Mouse (Mus musculus) forebrain, embryonic 15.5 days (tissue): ENCODE data around the gene Ezr. TPM values are rescaled to one million over a fixed set of nuclear protein-coding genes. Genes with fewer than 3 reads are reported as not detected.

Experiments used
- ATAC-seq: fragments of 200-750 bp; cut with Nextera tagmentation; replicated peaks from 2 replicates; pipeline ENCODE4 v1.8.0; 2017; ENCODE audit warnings: mild to moderate bottlenecking, moderate TSS enrichment, moderate library complexity
- H3K27ac ChIP-seq: fragments of 300-500 bp; sonication (generic); replicated peaks from 2 replicates; pipeline ENCODE4 v1.5.1; 2015; ENCODE audit warnings: mild to moderate bottlenecking, inconsistent platforms
- H3K27me3 ChIP-seq: fragments of 300-500 bp; sonication (generic); 2 replicates; pipeline ENCODE4 v1.6.1; 2015; ENCODE audit warnings: inconsistent platforms
- H3K36me3 ChIP-seq: fragments of 300-500 bp; sonication (generic); 2 replicates; pipeline ENCODE4 v1.6.1; 2015; ENCODE audit warnings: mild to moderate bottlenecking, inconsistent platforms
- H3K4me1 ChIP-seq: fragments of 300-500 bp; sonication (generic); 2 replicates; pipeline ENCODE4 v1.6.1; 2015; ENCODE audit warnings: inconsistent platforms
- H3K4me2 ChIP-seq: fragments of 300-500 bp; sonication (generic); replicated peaks from 2 replicates; pipeline ENCODE4 v1.6.1; 2015; ENCODE audit warnings: mild to moderate bottlenecking, inconsistent platforms
- H3K4me3 ChIP-seq: fragments of 300-500 bp; sonication (generic); 2 replicates; pipeline ENCODE4 v1.5.1; 2015; ENCODE audit warnings: mild to moderate bottlenecking, inconsistent platforms
- H3K9ac ChIP-seq: fragments of 300-500 bp; sonication (generic); replicated peaks from 2 replicates; pipeline ENCODE4 v1.6.1; 2015; ENCODE audit warnings: mild to moderate bottlenecking, inconsistent platforms
- H3K9me3 ChIP-seq: fragments of 300-500 bp; sonication (generic); 2 replicates; pipeline ENCODE4 v1.6.1; 2016; ENCODE audit warnings: inconsistent platforms
- WGBS: fragments of 180-500 bp; shearing (Covaris S2); methylation state at CpG from one replicate; pipeline ENCODE4 v1.1.7; 2015; ENCODE audit warnings: mixed read lengths; 5-methylcytosine and 5-hydroxymethylcytosine counted together
- polyA plus RNA-seq: library from polyadenylated mRNA; unstranded; fragments of >200 nt; fragmentation: Nextera tagmentation; extraction: Ambion mirVana; gene quantifications from 2 replicates; pipeline ENCODE4 v1.2.1, GENCODE M21; 2015

The Ezr gene
- polyA plus RNA-seq, 1 experiment from 2014 or later, result 125 TPM

DNA sequence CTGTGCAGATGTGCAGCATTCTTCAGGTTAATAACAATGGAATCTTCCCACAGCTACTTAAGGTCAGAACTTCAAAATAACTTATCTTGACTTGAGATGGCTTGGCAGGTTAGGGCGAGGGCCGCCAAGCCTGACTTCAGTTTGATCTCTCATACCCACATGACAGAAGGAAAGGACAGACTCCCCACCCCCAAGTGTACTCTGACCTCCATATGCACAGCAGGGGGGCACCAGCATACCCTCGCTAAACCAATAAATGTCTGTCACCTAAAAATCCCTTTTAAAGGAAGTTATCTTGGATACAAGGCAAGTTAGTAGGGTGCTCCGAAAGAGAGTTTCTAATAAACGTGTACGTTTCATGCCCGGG is 18.4 kb downstream of the Ezr start:
- peaks cover 44% of the 10 kb centered on the region for H3K4me1 ChIP-seq
- no peak overlapping the region for H3K4me3 ChIP-seq
- no peaks in the 10 kb centered on the region for H3K9me3 ChIP-seq
- WGBS, result 67% methylated on average over 7 of the region's 7 CpGs
- H3K9ac ChIP-seq, result no peak overlapping the region
- no peaks in the 10 kb centered on the region for H3K27me3 ChIP-seq
- no peak for ATAC-seq
- H3K27ac ChIP-seq, result peak overlapping the region; percentile 63
- no peak overlapping the region for H3K4me2 ChIP-seq
- H3K36me3 ChIP-seq, result no peaks in the 10 kb centered on the region

DNA sequence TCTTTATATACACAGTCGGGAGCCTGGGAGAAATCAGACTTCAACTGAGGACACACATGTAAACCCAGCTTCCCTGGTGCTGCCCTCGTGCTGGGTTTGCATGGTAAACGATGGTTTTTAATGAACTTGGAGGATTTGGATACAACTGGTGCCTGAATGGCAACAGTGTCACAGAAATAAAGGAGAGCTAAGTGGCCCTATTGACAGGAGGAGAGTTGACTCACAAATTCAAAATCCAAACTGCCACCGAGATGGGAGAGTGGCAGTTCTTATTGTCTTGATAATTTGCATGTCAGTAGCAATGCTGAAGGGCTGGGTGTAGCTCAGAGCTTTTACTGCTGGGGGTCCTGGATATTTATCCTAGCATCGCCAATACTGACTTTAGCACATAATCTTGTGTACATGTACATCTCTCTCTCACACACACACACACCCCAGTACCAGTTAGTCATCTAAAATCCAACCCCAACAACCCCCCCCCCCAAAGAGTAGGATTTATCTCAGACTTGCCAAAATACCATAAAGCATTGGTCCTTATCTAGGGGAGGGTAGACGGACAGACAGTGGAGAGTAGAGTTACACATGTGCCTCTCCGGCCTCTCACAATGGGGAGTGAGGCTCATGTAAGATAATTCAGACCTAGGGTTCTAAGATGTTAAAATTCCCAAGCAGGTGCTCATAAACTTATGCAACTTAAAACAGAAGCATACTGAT is 18.9 kb downstream of the Ezr start:
- H3K27ac ChIP-seq, result peak overlapping the region; percentile 63
- peak; percentile 78 for ATAC-seq
- 16% methylated on average over 7 of the region's 7 CpGs for WGBS

DNA sequence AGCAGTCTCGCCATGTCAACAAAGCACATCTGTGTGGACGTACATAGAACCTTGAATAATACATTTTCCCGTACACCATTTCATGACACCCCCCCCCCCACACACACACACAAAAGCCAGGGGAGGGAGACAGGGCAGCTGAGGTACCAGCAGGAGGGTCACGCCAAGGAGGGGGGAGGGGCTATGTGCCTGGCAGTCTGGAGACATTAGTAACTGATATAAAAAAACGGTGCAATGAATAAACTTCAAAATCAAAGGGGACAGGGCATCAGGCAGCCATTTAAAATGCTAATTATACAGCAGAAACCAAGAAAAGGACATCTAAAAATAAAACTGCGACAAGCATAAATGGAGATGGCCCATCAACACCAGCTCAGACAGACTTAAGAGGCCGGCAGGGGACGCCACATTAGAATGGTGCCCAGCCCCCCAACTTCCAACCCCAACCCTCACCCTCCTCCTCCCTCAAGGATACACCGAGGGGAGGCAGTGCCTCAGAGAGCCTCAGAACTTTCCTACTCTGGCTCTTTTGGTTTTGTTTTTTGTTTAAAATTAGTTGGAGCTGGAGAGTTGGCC is 22.8 kb downstream of the Ezr start:
- H3K4me1 ChIP-seq, result peaks cover 38% of the 10 kb centered on the region
- H3K4me3 ChIP-seq, result no peak overlapping the region
- no peak overlapping the region for H3K4me2 ChIP-seq
- no peak for ATAC-seq
- no peak overlapping the region for H3K9ac ChIP-seq
- H3K9me3 ChIP-seq, result no peaks in the 10 kb centered on the region
- peak overlapping the region; percentile 37; the same call in 1 of the 2 replicates for H3K27ac ChIP-seq
- H3K36me3 ChIP-seq, result no peaks in the 10 kb centered on the region; the same call in 1 of the 2 replicates
- no peaks in the 10 kb centered on the region for H3K27me3 ChIP-seq
- WGBS, result 21% methylated on average over 9 of the region's 9 CpGs

More for the DNA sequence above, 18.9 kb downstream of the Ezr start:
- Histone ChIP-seq H3K4me3 (no peak overlapping the region), H3K27me3 (no peaks in the 10 kb centered on the region), H3K36me3 (no peaks in the 10 kb centered on the region), H3K4me1 (peaks cover 45% of the 10 kb centered on the region), H3K4me2 (no peak overlapping the region), H3K9me3 (no peaks in the 10 kb centered on the region), H3K9ac (no peak overlapping the region)

DNA sequence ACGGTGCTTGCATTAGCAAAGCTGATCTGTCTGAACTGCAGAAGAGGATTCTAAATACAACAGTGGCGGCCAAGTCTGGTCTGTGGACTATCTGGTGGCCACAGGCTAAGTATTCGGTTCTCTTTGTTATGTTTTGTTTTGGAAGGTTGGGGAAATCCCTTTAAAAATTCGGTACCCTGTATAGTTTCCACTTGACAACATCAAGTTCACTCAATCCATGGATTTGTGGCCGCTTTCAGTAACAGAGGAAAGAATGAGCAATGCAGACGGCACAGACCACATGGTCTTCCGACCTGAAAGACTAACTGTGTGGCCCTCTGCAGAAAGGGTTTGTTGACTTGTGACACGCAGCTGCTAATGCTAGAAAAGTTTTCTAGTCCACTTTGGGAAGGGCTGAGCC is 23.7 kb downstream of the Ezr start:
- Histone ChIP-seq H3K9ac (no peak overlapping the region), H3K4me2 (no peak overlapping the region), H3K4me1 (peaks cover 31% of the 10 kb centered on the region), H3K36me3 (peaks cover 2% of the 10 kb centered on the region), H3K9me3 (no peaks in the 10 kb centered on the region), H3K27ac (no peak overlapping the region), H3K4me3 (no peak overlapping the region), H3K27me3 (no peaks in the 10 kb centered on the region)
- 68% methylated on average over 8 of the region's 8 CpGs for WGBS
- no peak for ATAC-seq

DNA sequence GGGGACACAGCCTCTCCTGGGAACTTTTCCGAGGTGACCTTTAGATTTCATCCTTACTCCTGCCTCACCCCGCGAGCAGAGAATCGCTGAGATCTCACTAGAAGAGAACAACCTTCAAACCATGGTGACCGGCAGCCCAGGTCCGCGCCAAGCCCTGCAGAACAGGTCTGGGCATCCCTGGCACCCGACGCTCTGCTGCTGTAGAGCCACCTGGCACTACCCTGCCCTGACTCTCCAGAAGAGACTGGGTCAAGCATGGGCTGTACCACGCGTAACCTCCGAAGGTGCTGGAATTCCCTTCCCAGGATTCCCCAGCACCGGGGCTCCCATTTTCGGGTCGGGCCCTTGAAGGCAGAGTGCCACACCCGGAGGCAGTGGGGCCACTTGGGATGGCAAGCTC is 24.7 kb downstream of the Ezr start:
- peaks cover 22% of the 10 kb centered on the region for H3K4me1 ChIP-seq
- 94% methylated on average over 16 of the region's 16 CpGs for WGBS
- H3K4me3 ChIP-seq, result no peak overlapping the region
- no peak overlapping the region for H3K4me2 ChIP-seq
- H3K36me3 ChIP-seq, result peaks cover 4% of the 10 kb centered on the region
- no peak for ATAC-seq
- no peak overlapping the region for H3K9ac ChIP-seq
- no peaks in the 10 kb centered on the region for H3K27me3 ChIP-seq
- no peak overlapping the region for H3K27ac ChIP-seq
- H3K9me3 ChIP-seq, result no peaks in the 10 kb centered on the region

DNA sequence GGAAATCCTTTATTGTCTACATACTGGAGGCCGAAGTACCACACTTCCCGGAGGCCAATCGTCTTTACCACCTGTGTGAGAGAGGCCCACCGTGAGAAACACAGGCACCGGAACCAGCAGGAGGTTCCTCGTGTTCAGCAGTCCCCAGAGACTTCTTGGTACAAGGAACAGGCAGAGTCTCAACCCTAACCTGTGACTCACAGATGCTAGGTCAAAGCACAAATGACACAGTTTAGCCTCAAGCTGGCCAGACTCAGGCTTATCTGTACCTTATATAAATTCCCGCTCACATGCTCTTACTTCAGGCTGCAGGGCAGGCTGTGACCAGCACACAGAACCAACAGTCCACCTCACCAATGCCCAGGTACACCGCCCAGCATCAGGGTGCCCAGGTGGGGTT is 26.7 kb downstream of the Ezr start:
- WGBS, result 88% methylated on average over 8 of the region's 8 CpGs
- no peak overlapping the region for H3K4me2 ChIP-seq
- no peaks in the 10 kb centered on the region for H3K9me3 ChIP-seq
- H3K4me1 ChIP-seq, result peaks cover 15% of the 10 kb centered on the region
- H3K36me3 ChIP-seq, result peaks cover 6% of the 10 kb centered on the region
- H3K27me3 ChIP-seq, result no peaks in the 10 kb centered on the region
- no peak for ATAC-seq
- no peak overlapping the region for H3K4me3 ChIP-seq
- no peak overlapping the region for H3K27ac ChIP-seq
- H3K9ac ChIP-seq, result no peak overlapping the region

- Histone ChIP-seq H3K4me2 (no peak overlapping the region), H3K4me3 (no peak overlapping the region), H3K27me3 (no peaks in the 10 kb centered on the region), H3K27ac (no peak overlapping the region), H3K9ac (no peak overlapping the region), H3K4me1 (peaks cover 14% of the 10 kb centered on the region), H3K9me3 (no peaks in the 10 kb centered on the region), H3K36me3 (peaks cover 6% of the 10 kb centered on the region)
- WGBS, result 92% methylated on average over 9 of the region's 9 CpGs
- ATAC-seq, result no peak
Observed at GRCm38 (mm10) chr17:6755176-6755575, 27.4 kb downstream of the Ezr start.

DNA sequence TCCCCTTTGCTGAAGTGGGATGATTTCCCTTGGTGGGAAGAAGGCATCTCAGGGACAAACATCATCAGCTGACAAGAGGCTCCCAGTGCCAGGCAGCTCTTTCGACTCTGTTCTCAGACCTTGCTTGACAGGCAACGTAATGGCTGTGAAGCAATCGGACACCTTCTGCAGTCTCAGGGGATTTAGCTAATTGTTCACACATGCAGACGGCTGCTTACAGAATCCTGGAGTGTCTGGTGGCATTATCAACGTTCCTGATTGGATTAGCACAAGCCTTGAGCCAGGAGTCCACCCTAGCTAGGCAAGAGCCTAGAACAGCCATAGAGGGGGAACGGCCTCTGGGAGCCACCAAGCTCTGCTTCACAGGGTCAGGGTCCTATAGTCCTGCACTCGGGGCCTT is 30.2 kb downstream of the Ezr start:
- no peak overlapping the region for H3K4me3 ChIP-seq
- no peak overlapping the region for H3K4me2 ChIP-seq
- H3K36me3 ChIP-seq, result peaks cover 6% of the 10 kb centered on the region
- no peaks in the 10 kb centered on the region for H3K9me3 ChIP-seq
- H3K27me3 ChIP-seq, result no peaks in the 10 kb centered on the region
- 44% methylated on average over 7 of the region's 7 CpGs for WGBS
- H3K9ac ChIP-seq, result no peak overlapping the region
- no peak for ATAC-seq
- H3K27ac ChIP-seq, result no peak overlapping the region
- peaks cover 10% of the 10 kb centered on the region for H3K4me1 ChIP-seq

GRCm38 (mm10) chr17:6751221-6751859 is 31.2 kb downstream of the Ezr start:
- Histone ChIP-seq H3K36me3 (peaks cover 6% of the 10 kb centered on the region), H3K4me2 (no peak overlapping the region), H3K27me3 (no peaks in the 10 kb centered on the region), H3K4me3 (no peak overlapping the region), H3K4me1 (peaks cover 20% of the 10 kb centered on the region), H3K9me3 (no peaks in the 10 kb centered on the region), H3K27ac (no peak overlapping the region), H3K9ac (no peak overlapping the region)
- WGBS, result 81% methylated on average over 11 of the region's 11 CpGs
- no peak for ATAC-seq

GRCm38 (mm10) chr17:6748779-6749464 is 33.7 kb downstream of the Ezr start:
- H3K4me3 ChIP-seq, result no peak overlapping the region
- 93% methylated on average over 17 of the region's 17 CpGs for WGBS
- no peaks in the 10 kb centered on the region for H3K9me3 ChIP-seq
- no peak for ATAC-seq
- H3K27me3 ChIP-seq, result no peaks in the 10 kb centered on the region
- no peak overlapping the region for H3K4me2 ChIP-seq
- H3K9ac ChIP-seq, result no peak overlapping the region
- peaks cover 31% of the 10 kb centered on the region for H3K4me1 ChIP-seq
- peaks cover 5% of the 10 kb centered on the region; the same call in 1 of the 2 replicates for H3K36me3 ChIP-seq
- H3K27ac ChIP-seq, result no peak overlapping the region

- Histone ChIP-seq H3K27me3 (no peaks in the 10 kb centered on the region), H3K4me1 (peaks cover 33% of the 10 kb centered on the region), H3K27ac (no peak overlapping the region), H3K36me3 (0 out of 2 replicates have a peak, but pooled peaks cover 2% of the 10 kb centered on the region), H3K9me3 (no peaks in the 10 kb centered on the region), H3K4me3 (no peak overlapping the region), H3K9ac (no peak overlapping the region), H3K4me2 (no peak overlapping the region)
- no peak for ATAC-seq
- 56% methylated on average over 7 of the region's 7 CpGs for WGBS
Observed at GRCm38 (mm10) chr17:6747478-6747877, 35.1 kb downstream of the Ezr start.
